Mouse (Mus musculus) left cerebral cortex, adult 9 months (tissue): ENCODE data around the gene Arhgap24.

Experiments
- DNase-seq, 2 experiments: peaks; one replicate each; pipeline ENCODE4 v3.0.0; 2022; ENCODE audit warnings: low spot score in 2 of 2

Gene Arhgap24

DNA sequence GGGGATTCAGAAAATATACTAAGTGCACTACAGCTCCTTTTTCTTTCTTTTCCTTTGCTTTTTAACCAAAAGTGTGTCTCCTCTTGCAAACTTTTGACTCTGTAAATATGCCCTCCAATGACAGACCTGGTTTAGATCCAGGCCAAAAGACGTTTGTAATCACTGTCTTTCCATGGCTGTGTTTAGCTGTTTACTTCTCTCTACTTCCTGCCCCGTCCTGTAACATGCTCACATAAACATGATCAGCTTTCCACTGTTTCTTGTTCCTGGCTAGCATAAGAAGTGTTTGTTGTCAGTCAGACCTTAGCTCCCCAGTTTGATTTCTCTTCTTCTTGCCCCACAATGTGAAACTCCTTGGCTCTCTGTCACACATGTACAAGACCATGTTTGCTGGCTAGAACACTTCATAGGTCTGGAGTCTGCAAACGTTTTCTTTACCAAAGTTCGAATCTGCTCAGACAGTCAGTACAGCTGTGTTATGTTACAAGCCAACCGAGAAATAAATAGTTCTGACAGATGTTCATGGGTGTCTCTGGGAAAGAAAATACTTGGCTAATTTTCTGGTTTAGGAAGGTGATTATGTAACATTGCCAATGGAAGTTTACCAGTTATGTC, 189.6 kb downstream of the Arhgap24 start:
- DNase-seq: no peak

DNA sequence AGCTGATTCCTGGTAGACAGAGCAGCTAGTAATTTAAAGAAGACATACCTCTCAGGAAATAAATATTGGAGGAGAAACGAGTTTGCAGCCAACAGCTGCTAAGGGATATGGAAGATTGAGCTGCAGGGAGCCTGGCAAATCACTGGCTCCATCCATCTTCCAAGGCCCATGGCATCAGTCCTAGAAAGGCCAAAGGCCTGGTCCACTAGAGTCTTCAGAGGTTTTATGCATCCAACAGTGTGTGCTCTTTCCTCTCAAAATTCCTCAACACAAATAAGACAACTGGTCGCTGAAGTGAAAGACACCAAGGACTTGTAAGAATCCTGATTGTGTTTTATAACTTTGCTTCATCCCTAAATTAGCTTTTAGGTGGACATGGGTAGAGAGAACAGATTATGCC, 194.1 kb downstream of the Arhgap24 start:
- no peak for DNase-seq

DNA sequence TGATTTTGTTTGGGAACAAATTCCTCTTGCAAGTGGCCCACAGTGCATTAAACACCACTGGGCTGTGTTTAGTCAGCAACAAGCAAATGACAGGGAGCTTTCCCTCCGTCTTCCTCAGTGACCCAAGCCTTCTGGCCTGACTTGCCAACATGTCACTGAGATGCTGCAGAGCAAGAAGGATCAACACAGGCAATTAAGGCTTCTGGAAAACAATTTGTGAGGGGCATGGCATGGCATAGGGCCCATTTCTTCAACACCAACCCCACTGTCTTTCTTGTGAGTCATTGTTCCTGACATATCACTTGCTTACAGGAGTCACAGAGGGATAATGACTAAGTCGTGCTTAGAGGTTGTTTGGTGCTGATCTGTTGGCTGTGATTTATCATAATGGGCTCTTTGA, 196.0 kb downstream of the Arhgap24 start:
- DNase-seq: no peak

DNA sequence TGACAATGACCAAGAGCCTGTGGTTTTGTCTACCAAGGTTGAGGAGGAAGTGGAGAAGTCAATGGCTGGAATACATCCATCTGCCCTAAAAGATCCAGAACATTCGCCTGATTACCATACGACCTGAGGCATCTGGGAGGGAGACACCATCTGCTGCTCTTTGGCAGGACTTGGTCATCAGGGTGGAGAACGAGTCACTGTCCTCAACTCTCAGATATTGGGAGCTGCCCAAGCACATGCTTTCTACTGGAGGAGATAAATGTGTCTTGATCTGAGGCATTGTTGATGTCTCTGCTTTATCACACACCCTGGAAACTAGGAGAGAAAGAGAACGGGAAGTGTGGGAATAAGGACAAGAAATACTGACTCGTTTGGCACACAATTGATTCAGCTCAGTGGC, 206.5 kb downstream of the Arhgap24 start:
- DNase-seq: no peak

DNA sequence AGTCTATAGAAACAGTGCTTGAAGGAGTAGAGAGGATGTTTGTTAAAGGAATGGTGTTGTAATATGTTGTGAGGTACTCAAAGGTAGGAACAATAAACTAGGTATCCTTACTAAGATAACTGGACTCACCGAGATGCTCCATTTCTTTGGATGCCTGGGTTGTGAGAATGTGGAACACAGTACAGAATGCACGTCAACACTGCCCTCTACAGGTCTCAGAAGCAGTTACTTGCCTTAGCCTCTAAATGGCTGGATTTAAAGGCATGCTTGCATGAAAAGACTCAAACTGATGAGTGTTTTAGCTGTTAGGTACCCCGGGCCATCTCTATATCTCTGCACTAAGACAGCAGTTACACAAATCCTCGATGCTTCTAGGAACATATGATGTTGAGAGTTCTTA, 211.3 kb downstream of the Arhgap24 start:
- peak; percentile 31 to 83 for DNase-seq

DNA sequence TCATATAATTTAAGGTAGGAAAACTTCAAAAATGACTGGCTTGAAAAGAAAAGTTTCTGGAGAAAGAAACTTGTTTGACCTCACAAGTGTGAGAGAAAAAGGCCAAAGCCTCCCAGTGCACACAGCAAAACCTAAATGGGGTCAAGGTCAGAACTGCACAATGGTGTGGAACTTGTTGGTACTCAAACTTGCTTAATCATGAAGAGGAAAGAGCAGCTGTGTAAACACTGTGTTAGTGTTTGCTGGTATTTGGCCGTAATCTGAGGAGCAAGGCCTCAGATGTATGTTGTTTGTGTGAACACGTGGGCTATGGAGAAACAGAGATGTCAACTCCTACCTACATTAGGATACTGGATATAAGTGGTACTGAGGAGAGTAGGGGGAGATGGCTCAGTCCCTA, 212.0 kb downstream of the Arhgap24 start:
- no peak for DNase-seq

DNA sequence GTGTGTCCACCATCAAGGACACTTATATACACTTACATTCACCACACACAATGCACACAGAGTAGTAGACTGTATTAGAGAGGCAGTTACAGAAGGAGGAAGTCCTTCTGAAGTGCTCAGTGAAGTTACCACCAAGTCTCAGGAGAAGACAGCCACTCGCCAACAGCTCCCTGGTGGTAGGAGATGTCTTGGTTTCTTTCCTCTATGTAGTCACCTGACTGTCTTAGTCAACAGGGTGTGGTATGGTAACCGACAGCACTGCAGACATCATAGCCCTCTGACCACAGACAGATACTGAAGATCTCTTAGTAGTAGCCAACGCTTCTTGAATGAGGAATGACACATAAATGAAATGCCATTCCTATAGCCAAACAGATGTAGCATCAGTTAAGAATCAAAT, 212.7 kb downstream of the Arhgap24 start:
- no peak for DNase-seq

DNA sequence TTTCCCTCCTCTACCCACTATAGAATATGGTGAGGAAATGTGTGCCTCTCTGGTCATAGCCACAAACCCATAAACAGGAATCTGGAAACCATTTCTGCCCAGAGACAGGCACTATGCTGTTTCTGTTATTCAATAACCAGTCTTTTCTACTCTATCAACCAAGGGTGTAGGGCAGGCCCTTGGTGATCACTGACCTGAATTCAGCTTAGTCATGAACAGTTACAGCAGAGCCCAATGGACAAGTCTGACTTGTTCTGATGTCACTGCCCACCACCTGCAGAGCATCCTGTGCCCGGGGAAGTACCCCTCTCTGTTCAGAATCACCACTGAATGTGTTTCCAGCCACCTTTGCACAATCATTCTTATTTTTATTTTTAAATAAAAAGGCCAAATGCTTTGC, 216.6 kb downstream of the Arhgap24 start:
- DNase-seq: no peak

DNA sequence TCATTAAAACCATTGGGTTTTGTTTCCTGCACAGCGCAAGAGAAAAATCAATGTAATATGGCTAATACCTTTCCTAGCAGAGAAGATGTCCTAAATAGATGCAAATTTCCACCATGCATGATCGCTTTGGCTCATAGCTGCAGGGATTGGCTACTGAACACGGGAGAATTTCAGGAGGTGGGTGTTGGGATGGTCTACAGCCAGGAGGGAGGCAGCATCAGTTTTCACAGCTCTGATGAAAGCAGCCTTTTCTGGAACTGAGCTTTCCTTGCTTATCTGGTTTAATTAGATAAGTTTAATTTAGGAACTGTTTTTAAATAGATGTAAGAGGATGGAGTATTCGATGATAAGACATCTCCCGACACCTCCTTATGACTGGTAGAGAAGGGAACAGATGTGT, 217.2 kb downstream of the Arhgap24 start:
- peak in 1 of 2 experiments; percentile 12 for DNase-seq

DNA sequence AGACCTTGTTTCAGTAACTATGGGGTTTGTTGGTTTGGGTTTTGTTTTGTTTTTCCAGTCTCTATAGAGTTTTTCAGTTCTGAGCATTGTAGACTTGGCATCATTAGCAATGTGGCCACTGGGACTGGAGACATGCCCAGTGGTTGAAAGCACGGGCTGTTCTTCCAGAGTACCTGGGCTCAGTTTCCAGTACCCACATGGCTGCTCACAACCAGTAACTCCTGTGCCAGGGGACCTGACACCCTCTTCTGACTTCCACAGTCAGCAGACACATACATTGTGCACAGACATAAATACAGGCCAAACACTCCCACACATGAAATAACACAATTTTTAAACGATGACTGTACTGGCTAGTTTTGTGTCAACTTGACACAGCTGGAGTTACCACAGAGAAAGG, 217.7 kb downstream of the Arhgap24 start:
- peak in 1 of 2 experiments; percentile 14 for DNase-seq

DNA sequence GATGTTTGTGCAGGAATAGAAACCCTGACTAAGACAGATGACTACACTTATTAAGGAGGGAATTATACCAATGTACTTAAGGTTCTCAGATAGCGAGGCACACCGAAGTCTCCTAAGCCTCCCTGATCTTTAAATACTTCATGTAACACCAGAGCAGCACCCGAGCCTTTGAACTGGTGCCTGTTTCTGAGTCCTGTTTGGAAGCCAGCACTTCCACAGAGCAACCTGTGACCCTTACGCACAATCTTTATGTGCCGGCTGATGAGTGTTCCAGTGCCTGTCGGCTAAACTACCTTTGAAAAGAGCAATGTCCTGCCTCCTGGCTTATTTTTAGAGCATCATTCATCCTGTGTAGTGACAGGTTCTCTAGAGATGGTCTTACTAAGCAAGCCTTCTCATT, 221.4 kb downstream of the Arhgap24 start:
- DNase-seq: no peak

DNA sequence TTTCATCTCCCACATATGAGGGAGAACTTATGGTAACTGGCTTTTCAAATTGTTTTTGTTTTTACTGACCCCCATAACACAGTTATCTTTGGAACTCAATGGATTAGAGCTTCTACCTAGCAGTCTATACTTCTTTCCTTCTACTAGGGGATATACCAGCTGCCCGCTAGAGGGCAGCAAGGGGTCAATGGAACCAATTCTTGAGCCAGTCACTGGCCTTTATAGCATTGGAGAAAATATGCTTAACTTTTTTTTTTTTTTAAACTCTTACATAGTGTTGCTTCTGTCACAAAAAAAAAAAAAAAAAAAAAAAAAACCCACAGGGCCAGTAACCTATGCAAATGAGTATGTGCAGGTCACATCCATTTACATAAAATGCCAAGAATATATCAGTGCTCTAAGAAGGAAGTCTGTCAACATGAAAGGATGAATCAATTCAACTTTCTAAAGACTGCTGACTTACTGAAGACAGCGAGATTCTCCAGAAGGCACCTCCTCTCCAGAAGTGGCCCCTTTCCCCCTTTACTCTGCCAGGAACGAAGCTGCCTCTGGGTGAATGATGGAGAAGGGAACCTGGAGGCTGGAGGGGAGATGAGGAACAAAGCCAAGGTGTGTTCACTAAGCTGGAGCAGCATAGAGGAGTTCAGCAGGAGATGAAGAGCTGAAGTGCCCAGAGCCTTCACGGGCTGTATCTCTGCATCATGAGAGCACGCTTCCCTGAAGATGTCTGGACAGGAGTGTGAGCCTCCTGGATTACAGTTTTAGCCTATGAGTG, 222.3 kb downstream of the Arhgap24 start:
- peak in 1 of 2 experiments; percentile 69 for DNase-seq

DNA sequence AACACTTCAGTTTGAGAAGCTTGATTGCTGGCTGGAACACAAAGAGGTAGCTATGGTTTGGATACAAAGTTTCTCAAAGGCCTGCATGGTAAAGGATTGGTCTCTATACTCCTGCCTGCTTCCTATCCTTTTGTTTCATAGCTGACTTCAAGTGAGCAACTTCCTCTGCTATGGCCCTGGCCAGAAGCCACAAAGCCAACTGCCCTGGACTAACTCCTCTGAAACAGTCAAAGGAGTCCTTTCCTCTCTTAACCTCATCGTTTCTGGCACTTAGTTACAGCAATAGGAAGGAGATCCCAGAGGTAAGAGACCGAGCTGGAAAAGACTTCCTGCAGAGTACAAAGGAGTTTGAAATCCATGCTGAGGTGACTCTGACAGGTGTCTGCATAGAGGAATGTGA, 224.0 kb downstream of the Arhgap24 start:
- DNase-seq: no peak

DNA sequence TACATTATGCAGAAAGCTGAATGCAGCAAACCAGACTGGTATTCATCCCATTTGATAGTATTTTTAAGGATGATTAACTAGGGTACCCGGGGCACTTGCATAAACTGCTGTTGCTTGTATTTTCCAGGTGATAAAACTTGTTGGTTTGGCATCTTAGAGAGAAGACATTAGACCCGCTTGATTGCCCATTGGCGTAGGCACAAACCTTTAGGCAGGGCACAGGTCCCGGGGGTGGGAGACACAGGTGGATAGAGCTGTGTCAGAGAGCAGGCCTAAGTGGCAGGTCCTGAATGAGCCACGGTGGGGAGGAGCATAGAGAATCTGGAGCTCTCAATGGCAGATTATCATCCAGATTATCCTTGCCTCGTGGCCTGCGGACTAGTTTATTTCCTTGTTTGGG, 229.1 kb downstream of the Arhgap24 start:
- no peak for DNase-seq

DNA sequence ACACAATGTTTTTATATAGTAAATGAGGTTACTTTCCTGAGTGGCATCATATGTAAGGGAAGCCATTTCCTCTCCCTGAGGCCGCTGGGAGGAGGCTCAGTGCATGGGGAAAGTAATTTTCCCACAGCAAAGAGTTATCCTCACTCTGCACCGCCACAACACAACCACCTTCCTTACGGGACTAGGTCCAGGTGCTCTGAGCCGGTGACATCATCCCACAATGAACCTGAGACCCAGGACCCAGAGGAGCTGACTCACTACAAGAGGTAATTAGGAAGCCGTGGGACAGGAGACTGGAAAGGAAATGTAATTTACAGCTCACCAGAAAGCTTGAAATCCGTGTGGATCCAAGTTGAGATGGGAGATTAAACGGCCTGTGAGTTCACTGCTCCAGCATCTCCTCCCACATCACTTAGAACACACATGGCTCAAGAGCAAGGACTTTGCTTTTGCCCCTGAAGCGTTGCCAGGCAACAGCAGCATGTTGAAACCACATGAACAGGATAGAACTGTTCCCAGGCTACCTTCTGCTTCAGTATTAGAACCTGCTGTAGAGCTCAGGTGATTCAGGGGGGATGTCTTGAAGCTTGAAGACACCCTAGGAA, 238.3 kb downstream of the Arhgap24 start:
- no peak for DNase-seq

DNA sequence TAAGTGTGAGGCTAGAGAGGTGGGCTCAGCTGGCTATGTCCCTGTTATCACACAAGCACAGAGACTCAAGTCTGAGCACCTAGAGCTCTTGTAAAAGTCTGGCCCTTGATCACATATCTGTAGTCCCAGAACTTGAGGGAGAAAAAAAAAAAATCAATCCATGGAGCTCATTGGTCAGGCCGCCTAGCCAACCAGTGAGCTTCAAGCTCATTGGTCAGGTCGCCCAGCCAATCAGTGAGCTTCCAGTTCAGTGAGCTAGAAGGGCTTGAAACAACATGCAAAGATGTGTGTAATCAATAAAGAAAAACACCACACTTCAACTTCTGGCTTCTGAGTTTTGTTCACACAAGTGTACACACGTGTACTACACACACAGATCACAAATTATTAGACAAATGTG, 242.4 kb downstream of the Arhgap24 start:
- no peak for DNase-seq

DNA sequence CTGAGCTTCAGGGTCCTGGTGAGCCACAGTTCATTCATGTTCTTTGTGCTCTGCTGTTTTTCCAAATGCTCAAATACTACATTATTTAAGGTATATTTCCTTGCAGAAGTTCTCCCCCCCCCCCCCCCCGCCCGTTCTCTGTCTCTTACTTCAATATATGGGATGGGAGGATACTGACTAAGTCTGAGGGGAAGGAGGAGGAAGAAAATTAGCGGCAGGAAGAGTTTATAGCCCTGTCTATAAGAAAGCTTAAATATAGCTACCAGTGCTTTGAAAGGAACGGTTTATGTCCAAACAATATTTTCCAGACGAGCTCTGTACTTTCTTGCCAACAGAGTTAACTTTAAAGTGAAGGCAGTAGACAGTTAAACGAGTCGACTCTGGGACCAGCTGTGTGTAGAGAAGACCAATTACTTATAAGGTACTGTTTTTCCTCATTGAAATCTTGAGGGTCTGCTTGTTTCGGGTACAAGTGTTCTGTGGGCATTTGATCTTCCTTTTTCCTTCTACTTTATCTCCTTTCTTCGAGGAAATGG, 243.7 kb downstream of the Arhgap24 start:
- no peak for DNase-seq

DNA sequence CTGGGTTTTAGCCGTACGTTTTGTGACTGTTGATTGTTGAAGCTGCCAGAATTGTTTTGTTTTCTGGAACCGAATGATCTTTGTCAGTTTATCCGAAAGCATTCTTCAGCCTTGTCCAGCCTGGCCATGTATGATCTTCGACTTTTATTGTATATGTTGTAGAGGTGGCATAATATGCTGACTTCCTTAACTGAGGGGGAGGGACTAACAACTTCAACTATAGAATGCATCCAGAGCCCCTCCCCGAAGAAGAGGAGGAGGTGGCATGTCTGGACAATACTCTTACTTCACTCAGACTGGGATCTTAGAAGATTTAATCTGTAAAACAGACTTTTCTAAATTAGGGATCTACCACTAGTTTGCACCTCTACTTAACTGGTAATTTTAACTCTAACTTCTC, 244.2 kb downstream of the Arhgap24 start:
- no peak for DNase-seq

DNA sequence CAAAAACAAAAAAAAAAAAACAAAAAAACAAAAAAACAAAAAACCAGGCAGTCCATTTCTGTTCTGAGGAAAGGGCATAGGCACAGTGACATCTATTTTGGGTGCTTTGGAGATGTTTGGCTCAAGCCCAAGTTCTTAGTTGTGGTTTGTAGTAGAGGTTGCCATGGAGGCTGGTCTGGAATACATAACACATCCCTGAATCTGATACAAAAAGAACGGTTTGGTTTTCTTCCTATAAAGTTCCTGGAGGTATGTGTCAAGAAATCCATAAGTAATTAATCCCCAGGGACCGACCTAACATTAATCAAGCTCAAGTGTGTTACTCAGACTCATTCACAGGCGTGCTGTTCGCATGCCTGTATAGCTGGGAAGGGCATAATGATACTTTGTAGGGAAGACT, 245.8 kb downstream of the Arhgap24 start:
- DNase-seq: no peak

DNA sequence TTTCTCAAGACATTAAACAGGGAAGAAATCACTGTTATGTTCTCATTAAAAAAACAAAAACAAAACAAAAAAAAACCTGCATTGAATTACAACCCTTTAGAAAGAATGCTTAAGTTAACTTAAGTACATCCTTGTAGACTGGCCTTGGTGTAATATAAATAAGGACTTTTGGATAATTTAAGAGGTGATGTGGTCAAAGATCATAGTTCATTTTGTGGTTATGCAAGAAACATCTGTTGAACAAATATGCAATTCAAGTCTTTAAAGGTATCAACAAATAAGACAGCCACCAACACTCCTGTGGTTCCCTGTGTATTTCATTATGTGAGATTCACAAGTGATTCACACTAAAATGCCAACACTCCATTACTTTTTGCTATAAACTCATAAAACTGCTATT, 247.3 kb downstream of the Arhgap24 start:
- no peak for DNase-seq

DNA sequence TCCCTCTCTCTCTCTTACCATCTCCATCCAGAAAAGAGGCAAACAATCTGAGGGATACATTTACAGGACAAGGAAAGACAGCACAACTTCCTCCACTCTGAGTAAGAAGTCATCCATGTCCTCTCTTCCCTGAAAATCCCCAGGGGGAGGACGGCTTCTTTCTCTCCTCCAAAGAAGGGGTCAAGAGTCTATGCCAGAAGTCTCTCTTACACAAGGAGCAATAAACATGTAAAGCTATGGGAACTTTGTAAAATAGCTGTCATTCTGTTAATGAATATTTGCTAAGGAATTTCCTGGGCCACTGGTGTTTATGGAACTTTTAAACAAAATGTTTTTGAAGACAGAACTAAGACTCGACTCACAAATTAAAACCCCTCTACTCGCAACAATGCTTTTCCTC, 248.3 kb downstream of the Arhgap24 start:
- no peak for DNase-seq

DNA sequence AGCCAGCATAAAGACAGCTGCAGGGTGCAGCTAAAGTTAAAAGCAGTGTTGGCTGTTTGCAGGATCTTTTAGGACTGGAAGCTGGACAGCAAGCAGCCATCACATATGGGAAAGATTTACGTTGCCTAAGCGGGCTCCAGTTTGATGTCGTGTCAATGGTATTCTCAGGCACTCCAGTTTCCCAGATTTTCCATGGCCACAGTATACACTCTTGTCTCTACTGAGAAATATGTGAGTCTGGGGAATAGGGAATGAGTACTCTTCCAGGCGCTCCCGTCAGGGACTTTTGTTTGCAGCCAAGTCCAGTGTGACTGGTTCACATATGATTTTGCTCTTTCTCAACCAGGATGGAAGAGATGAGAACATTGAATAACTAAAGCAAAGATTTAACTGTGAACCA, 254.9 kb downstream of the Arhgap24 start:
- no peak for DNase-seq
